Mouse (Mus musculus) G1E (cell line): Measurements from ENCODE around the gene Ablim2. TPM values are rescaled to one million over a fixed set of nuclear protein-coding genes. Genes with fewer than 3 reads are reported as not detected.

Source experiments
- ATAC-seq: 2 replicates; pipeline ENCODE4 v1.8.0; 2016; ENCODE audit warnings: mild to moderate bottlenecking; ENCODE audit not compliant: insufficient number of reproducible peaks, poor library complexity, low FRiP score, severe bottlenecking; ENCODE audit errors: extremely low read depth
- DNase-seq: peaks from one replicate; pipeline ENCODE4 v3.0.0; 2012; ENCODE audit warnings: low spot score
- H3K27me3 ChIP-seq: 2 replicates; pipeline ENCODE4 v1.6.1; 2012; ENCODE audit warnings: mild to moderate bottlenecking, low read length, inconsistent platforms; ENCODE audit not compliant: insufficient read depth
- H3K36me3 ChIP-seq: replicated peaks from 2 replicates; pipeline ENCODE3; 2012; ENCODE audit warnings: mild to moderate bottlenecking, inconsistent platforms
- H3K4me1 ChIP-seq: 2 replicates; pipeline ENCODE4 v1.6.1; 2012; ENCODE audit warnings: low read depth, low read length, inconsistent platforms, mixed read lengths; ENCODE audit not compliant: insufficient read depth
- H3K4me3 ChIP-seq: 2 replicates; pipeline ENCODE4 v1.5.1; 2012; ENCODE audit warnings: low read depth, mild to moderate bottlenecking, inconsistent platforms, low read length, moderate library complexity, mixed read lengths
- H3K9me3 ChIP-seq: replicated peaks from 2 replicates; pipeline ENCODE4 v1.6.1; 2012; ENCODE audit warnings: inconsistent platforms
- CTCF ChIP-seq: IDR thresholded peaks from 2 replicates; pipeline ENCODE4 v1.5.1; 2012; ENCODE audit warnings: low read depth, low read length, inconsistent platforms, mixed read lengths
- GATA1 ChIP-seq: IDR thresholded peaks from 2 replicates; pipeline ENCODE4 v1.6.1; 2012; ENCODE audit warnings: borderline replicate concordance, low read length, inconsistent platforms, mixed read lengths
- GATA2 ChIP-seq: IDR thresholded peaks from 2 replicates; pipeline ENCODE4 v1.6.1; 2012; ENCODE audit warnings: low read depth, low read length, inconsistent platforms, borderline replicate concordance
- POLR2AphosphoS5 ChIP-seq: IDR thresholded peaks from 2 replicates; pipeline ENCODE4 v1.6.1; 2012; ENCODE audit warnings: low read depth, low read length, inconsistent platforms; ENCODE audit not compliant: insufficient replicate concordance
- TAL1 ChIP-seq: conservative IDR thresholded peaks from 2 replicates; pipeline ENCODE4 v1.6.1; 2012; ENCODE audit warnings: low read depth, low read length, inconsistent platforms, mixed read lengths
- polyA plus RNA-seq: library from polyadenylated mRNA; stranded (reverse); fragments of >175 nt; gene quantifications from 2 replicates; pipeline ENCODE4 v1.2.3, GENCODE M21; 2012
- total RNA-seq, 2 experiments: library from RNA; stranded (forward) in 1 of 2; stranded (reverse) in 1 of 2; fragments of 200-1000 nt in 1 of 2; fragments of >200 nt in 1 of 2; fragmentation: Nextera tagmentation in 1 of 2; gene quantifications; 2 replicates each; pipeline ENCODE4 v1.2.3; 2014 to 2017

Gene Ablim2
- total and polyA plus RNA-seq, 3 experiments = 0.16 TPM; not detected in 2

DNA sequence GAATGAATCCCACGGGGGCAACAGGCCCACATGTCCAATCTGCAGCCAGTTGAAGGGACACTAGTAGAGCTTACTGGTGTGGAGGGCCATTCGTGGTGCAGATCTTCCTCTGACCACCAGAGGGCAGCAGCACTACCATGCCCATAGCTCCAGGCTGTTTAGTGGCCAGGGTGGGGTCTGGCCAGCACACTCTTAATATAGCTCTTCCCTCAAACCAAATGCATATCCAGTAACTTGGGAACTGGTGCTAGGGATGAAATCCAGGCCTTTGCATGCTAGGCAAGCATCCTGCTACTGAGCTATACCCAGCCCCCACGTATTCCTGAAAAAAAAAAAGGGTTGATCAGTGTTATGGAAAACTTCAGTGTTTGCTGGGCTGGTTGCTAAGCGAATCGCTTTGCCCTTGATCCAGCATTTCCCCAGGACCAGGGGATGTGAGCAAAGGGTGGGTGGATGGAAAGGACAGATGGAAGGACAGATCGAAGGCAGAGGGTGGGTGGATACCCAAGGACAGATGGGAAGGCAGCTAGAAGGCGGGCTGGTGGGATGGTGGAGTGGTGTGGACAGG lies 37.9 kb downstream of the Ablim2 start:
- ATAC-seq (no peak), DNase-seq (peak; percentile 66)
- Histone ChIP-seq H3K9me3 (no peaks in the 10 kb centered on the region), H3K4me3 (no peak overlapping the region), H3K27me3 (peaks cover 2% of the 10 kb centered on the region; the same call in 1 of the 2 replicates), H3K4me1 (no peaks in the 10 kb centered on the region), H3K36me3 (no peaks in the 10 kb centered on the region)
- no peak for TF ChIP-seq GATA2
- TF ChIP-seq CTCF = peak; percentile 96

DNA sequence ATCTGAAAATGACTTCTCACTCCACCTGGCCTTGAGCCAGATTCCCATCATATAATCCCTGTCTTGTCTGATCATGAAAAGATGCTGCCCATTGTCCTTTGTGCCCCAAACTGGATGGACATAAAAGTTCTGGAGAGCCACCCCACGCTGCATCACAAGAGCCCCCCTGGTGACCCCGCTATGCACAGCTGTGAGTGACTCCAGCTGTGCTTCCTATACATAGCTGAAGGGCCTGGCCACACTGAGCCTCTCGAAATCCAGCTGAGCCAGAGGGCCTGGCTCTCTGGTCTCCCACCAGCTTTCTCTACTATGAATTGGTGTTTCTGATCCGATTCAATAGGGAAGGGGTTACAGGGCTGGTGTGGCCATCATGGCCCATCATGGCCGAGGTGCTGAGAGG lies 38.5 kb downstream of the Ablim2 start:
- H3K4me1 ChIP-seq = no peaks in the 10 kb centered on the region
- peaks cover 2% of the 10 kb centered on the region; the same call in 1 of the 2 replicates for H3K27me3 ChIP-seq
- no peak for DNase-seq
- TF ChIP-seq POLR2AphosphoS5 (no peak), GATA2 (no peak), GATA1 (no peak), TAL1 (no peak), CTCF (no peak)
- H3K9me3 ChIP-seq = no peaks in the 10 kb centered on the region
- no peak for ATAC-seq
- no peaks in the 10 kb centered on the region for H3K36me3 ChIP-seq
- H3K4me3 ChIP-seq = no peak overlapping the region

DNA sequence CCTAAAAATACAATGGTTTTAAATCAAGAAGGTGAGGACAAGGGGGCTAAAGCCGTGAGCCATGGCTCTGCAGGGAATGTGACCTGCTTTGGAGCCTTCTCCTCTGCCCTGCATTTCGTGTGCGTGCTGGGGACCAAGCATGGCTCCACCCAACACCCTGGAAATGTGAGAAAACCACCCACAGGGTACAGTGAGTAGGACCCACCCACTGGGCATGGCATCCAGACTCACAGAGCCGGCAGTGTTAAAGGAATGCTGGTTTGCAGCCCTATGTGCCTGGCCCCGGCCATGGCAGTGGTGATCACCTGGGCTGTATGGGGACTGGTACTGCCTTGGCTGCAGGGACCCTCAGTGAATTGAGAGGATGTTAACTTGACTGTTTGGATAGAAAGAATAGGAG lies 41.4 kb downstream of the Ablim2 start:
- DNase-seq (no peak), ATAC-seq (no peak)
- no peak for TF ChIP-seq CTCF
- TF ChIP-seq POLR2AphosphoS5 = no peak
- no peak for TF ChIP-seq GATA1
- TF ChIP-seq TAL1 = no peak
- no peak for TF ChIP-seq GATA2
- Histone ChIP-seq H3K4me3 (no peak overlapping the region), H3K27me3 (peaks cover 5% of the 10 kb centered on the region; the same call in 1 of the 2 replicates), H3K36me3 (no peaks in the 10 kb centered on the region), H3K4me1 (no peaks in the 10 kb centered on the region), H3K9me3 (no peaks in the 10 kb centered on the region)

DNA sequence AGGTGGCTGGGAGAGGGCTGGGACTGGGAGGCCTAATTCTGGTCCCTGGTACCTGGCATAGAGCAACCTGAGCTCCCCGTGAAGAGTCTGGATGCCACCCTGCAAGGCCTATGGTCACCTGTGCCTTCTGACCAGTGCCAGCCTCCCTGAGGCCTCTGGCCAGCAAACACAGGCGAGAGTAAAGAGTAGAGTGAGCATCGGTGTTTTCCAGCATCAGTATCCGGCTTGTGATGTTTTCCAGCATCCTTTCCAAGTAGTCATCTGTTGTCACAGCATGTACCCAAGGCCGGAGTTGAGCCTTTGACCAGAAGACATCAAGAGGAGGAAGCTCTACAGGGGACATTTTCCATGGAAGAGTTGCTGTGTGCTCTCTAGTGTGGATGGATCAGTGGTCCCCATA lies 45.7 kb downstream of the Ablim2 start:
- TF ChIP-seq GATA1 (no peak), TAL1 (no peak), GATA2 (no peak), POLR2AphosphoS5 (no peak), CTCF (no peak)
- Histone ChIP-seq H3K27me3 (peaks cover 4% of the 10 kb centered on the region; the same call in 1 of the 2 replicates), H3K4me3 (no peak overlapping the region), H3K36me3 (no peaks in the 10 kb centered on the region), H3K4me1 (no peaks in the 10 kb centered on the region), H3K9me3 (no peaks in the 10 kb centered on the region)
- no peak for DNase-seq
- ATAC-seq = no peak

DNA sequence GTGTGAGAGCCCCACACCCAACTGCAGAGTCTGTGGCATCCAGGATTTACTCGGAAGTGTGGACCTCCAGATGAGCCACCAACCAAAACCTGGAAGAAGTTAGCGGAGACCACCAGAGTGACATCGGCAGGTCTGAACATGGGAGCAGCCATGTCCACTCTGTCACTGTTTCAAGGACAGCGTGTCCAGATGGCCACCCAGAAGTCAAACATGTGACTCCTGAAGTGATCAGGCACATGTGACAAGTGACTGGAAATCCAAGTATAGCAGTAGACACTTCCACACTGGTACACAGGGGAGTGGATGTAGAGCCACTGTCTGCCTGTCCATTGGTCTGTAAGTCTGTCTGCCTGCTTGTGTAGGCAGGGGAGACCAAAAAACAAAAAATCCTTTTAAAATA lies 47.0 kb downstream of the Ablim2 start:
- H3K36me3 ChIP-seq = no peaks in the 10 kb centered on the region
- DNase-seq (no peak), ATAC-seq (no peak)
- peaks cover 4% of the 10 kb centered on the region; the same call in 1 of the 2 replicates for H3K27me3 ChIP-seq
- no peaks in the 10 kb centered on the region for H3K4me1 ChIP-seq
- no peak for TF ChIP-seq POLR2AphosphoS5
- no peak for TF ChIP-seq CTCF
- no peak for TF ChIP-seq TAL1
- no peak for TF ChIP-seq GATA2
- no peak for TF ChIP-seq GATA1
- H3K4me3 ChIP-seq = no peak overlapping the region
- H3K9me3 ChIP-seq = no peaks in the 10 kb centered on the region

DNA sequence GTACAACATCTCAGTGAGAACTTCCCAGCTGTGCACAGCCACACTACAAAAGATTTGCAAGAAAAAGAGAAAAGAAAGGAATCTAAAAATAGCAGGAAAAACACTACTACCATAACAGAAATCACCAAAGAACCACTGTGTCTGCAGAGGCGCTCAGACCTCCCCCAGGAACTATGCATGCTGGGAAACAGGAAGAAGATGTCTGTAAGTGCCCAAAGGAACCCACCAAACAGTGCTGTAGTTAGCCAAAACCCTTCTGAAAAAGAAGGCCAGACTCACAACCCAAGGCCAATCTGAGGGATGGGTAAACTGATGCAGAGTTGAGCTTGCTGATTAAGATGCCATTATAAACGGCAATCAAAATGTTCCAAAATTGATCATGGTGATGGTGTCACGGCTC lies 47.5 kb downstream of the Ablim2 start:
- H3K4me1 ChIP-seq = no peaks in the 10 kb centered on the region
- no peak for DNase-seq
- no peak for ATAC-seq
- H3K36me3 ChIP-seq = no peaks in the 10 kb centered on the region
- no peaks in the 10 kb centered on the region for H3K9me3 ChIP-seq
- H3K27me3 ChIP-seq = peaks cover 4% of the 10 kb centered on the region; the same call in 1 of the 2 replicates
- no peak overlapping the region for H3K4me3 ChIP-seq
- no peak for TF ChIP-seq POLR2AphosphoS5
- no peak for TF ChIP-seq CTCF
- TF ChIP-seq GATA2 = no peak
